Mouse (Mus musculus): ENCODE data around the gene Cdca4. TPM values are rescaled to one million over a fixed set of nuclear protein-coding genes. Genes with fewer than 3 reads are reported as not detected.
"Not testable (repeated sequence)": the region's sequence is repeated elsewhere in the genome, so short reads cannot be mapped to it uniquely, and the experiment has no call there.

Gene Cdca4
- polyA plus RNA-seq, 1 experiment from 2014 or later, result 170 TPM

DNA sequence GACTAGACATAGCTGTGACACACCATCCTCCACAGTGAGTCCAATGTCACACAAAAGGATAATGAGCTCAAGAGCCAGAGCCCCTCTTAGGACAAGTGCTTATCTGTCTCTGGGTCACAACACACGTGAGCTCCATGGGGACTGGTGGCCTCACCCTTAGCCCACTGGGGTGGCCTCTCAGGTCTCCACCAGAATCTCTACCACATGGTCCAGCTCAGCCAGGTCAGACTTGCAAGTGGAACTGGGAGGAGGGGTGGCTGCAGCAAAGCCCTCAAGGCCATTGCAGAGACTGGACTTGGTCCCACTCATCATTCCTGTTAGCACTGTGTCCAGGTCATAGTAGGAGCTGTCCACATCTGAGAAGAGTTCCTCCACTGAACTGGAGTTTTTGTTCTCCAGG is 8.0 kb downstream of the Cdca4 start:
- no peak overlapping the region for H3K4me3 ChIP-seq (ENCODE audit: low read depth, low read length)
- no peak overlapping the region for H3K27ac ChIP-seq (ENCODE audit: low read depth, low read length)
- 71% methylated on average over 1 of the region's 1 CpGs for WGBS
- H3K27me3 ChIP-seq (ENCODE audit: control insufficient read depth, insufficient read depth, low read length), result no peaks in the 10 kb centered on the region
- H3K4me2 ChIP-seq (ENCODE audit: low read depth, low read length, severe bottlenecking), result no peak overlapping the region
- H3K9ac ChIP-seq (ENCODE audit: low read length), result no peak overlapping the region
- no peaks in the 10 kb centered on the region for H3K9me3 ChIP-seq (ENCODE audit: control insufficient read depth, low read length)
- H3K36me3 ChIP-seq (ENCODE audit: control insufficient read depth, insufficient read depth, low read length), result peaks cover 18% of the 10 kb centered on the region
- DNase-seq (ENCODE audit: low spot score) (no peak), ATAC-seq (replicated peaks; ENCODE audit: low FRiP score) (no peak)
- no peaks in the 10 kb centered on the region for H3K4me1 ChIP-seq (replicated peaks; ENCODE audit: control insufficient read depth, insufficient read depth, low read length)

DNA sequence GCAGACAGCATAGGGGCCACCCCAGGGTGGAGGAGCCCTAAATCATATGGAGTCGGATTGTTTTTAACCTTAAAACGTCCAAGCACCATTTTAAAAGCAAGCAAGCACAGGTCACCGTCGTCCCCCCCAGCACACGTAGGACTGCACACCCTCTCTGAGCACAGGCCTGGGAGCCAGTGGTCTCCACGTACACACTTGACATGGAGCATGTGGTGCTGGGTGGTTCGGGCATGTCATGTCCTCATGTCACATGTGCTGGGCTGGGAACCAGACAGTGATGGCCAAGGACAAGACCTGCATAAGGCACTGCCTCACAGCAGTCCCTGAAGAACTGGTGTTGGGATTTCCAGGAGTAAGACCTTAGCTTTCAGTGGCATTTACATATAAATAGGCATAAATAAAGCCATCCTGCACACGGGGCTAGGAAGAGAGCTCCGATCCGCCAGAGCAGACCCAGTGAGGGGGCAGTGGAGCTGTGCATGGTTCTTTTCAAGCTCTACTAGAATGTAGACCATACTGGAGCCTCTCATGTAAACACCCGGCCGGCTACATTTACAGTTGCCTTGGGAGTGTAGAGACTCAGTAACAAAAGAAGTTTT is 8.7 kb downstream of the Cdca4 start:
- ATAC-seq (replicated peaks; ENCODE audit: low FRiP score), result no peak
- 80% methylated on average over 12 of the region's 12 CpGs for WGBS
- peaks cover 18% of the 10 kb centered on the region for H3K36me3 ChIP-seq (ENCODE audit: control insufficient read depth, insufficient read depth, low read length)

DNA sequence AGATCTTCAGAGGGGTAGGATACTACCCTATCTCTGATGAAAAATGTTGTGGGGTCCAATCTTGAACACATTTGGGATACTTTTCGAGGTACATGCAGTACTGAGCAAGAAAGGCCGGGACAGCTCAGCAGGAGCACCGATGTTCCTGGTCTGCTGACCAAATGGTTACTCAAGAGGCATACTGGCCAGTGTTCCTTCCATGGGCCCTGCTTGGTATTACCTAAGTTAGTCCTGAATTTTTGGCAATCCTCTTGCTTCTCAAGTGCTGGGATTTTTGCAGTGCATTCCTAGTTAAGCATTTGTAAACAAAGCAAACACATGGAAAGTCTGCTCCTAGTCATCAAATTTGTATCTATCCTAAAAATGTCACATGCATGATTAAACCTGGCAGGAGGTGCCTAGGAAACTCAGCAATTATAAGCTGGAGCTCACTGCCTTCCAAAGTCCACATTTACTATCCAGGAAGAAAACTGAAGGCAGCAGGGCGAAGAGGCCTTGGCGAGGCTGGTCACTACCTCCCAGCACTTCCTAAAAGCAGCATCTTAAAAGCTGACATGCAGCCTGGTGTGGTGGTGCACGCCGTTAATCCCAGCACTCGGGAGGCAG is 10.1 kb downstream of the Cdca4 start:
- Histone ChIP-seq H3K9ac (ENCODE audit: low read length) (no peak overlapping the region), H3K4me2 (ENCODE audit: low read depth, low read length, severe bottlenecking) (no peak overlapping the region), H3K36me3 (ENCODE audit: control insufficient read depth, insufficient read depth, low read length) (peaks cover 18% of the 10 kb centered on the region), H3K4me3 (ENCODE audit: low read depth, low read length) (no peak overlapping the region), H3K4me1 (replicated peaks; ENCODE audit: control insufficient read depth, insufficient read depth, low read length) (no peaks in the 10 kb centered on the region), H3K27me3 (ENCODE audit: control insufficient read depth, insufficient read depth, low read length) (no peaks in the 10 kb centered on the region), H3K9me3 (ENCODE audit: control insufficient read depth, low read length) (no peaks in the 10 kb centered on the region), H3K27ac (ENCODE audit: low read depth, low read length) (no peak overlapping the region)
- 94% methylated on average over 8 of the region's 8 CpGs for WGBS
- DNase-seq (ENCODE audit: low spot score) (no peak), ATAC-seq (replicated peaks; ENCODE audit: low FRiP score) (no peak)

More for the DNA sequence above, 8.7 kb downstream of the Cdca4 start:
- Histone ChIP-seq H3K9me3 (ENCODE audit: control insufficient read depth, low read length) (no peaks in the 10 kb centered on the region), H3K27me3 (ENCODE audit: control insufficient read depth, insufficient read depth, low read length) (no peaks in the 10 kb centered on the region), H3K4me2 (ENCODE audit: low read depth, low read length, severe bottlenecking) (no peak overlapping the region), H3K9ac (ENCODE audit: low read length) (no peak overlapping the region), H3K27ac (ENCODE audit: low read depth, low read length) (no peak overlapping the region), H3K4me3 (ENCODE audit: low read depth, low read length) (no peak overlapping the region), H3K4me1 (replicated peaks; ENCODE audit: control insufficient read depth, insufficient read depth, low read length) (no peaks in the 10 kb centered on the region)
- DNase-seq (ENCODE audit: low spot score), result no peak

DNA sequence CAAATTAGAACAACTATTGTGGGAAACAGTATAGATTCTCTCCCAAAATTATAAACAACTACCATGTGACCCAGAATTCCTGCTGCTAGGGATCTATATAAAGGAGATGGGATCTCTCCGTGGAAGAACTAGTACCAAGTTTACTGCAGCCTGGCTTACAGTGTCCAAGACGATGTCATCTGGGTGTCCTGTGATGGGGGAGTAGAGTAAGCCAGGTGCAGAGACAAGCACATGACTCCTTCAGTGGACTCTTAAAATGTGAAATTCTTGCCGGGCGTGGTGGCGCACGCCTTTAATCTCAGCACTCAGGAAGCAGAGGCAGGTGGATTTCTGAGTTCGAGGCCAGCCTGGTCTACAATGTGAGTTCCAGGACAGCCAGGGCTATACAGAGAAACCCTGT is 12.4 kb downstream of the Cdca4 start:
- H3K9me3 ChIP-seq (ENCODE audit: control insufficient read depth, low read length); H3K4me3 ChIP-seq (ENCODE audit: low read depth, low read length); H3K4me2 ChIP-seq (ENCODE audit: low read depth, low read length, severe bottlenecking); H3K9ac ChIP-seq (ENCODE audit: low read length); ATAC-seq (replicated peaks; ENCODE audit: low FRiP score); H3K27ac ChIP-seq (ENCODE audit: low read depth, low read length); DNase-seq (ENCODE audit: low spot score); H3K27me3 ChIP-seq (ENCODE audit: control insufficient read depth, insufficient read depth, low read length); H3K4me1 ChIP-seq (replicated peaks; ENCODE audit: control insufficient read depth, insufficient read depth, low read length): not testable (repeated sequence)
- WGBS, result 86% methylated on average over 7 of the region's 7 CpGs
- peaks cover 18% of the 10 kb centered on the region for H3K36me3 ChIP-seq (ENCODE audit: control insufficient read depth, insufficient read depth, low read length)

DNA sequence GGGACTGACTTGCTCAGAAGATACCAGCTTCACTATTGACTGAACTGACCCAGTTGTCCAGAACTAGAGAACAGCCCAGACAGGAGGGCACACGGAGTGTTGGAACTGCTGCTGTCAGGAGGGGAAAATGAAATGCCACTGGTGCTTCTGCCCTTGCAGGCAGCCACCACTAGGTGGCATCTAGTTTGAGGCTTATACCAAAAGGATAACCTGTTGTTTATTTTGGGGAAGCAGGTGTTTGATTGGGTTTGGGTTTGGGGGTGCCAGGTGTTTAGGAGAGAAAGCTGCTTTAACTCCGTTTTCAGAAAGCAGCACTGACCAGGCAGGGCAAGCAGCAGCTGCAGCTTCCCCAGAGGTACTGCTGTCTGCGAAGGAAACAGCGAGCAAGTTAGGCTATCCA is 12.9 kb downstream of the Cdca4 start:
- DNase-seq (ENCODE audit: low spot score) (no peak), ATAC-seq (replicated peaks; ENCODE audit: low FRiP score) (no peak)
- no peak overlapping the region for H3K9ac ChIP-seq (ENCODE audit: low read length)
- H3K4me3 ChIP-seq (ENCODE audit: low read depth, low read length), result no peak overlapping the region
- no peak overlapping the region for H3K4me2 ChIP-seq (ENCODE audit: low read depth, low read length, severe bottlenecking)
- H3K4me1 ChIP-seq (replicated peaks; ENCODE audit: control insufficient read depth, insufficient read depth, low read length), result no peaks in the 10 kb centered on the region
- H3K27me3 ChIP-seq (ENCODE audit: control insufficient read depth, insufficient read depth, low read length), result no peaks in the 10 kb centered on the region
- no peaks in the 10 kb centered on the region for H3K9me3 ChIP-seq (ENCODE audit: control insufficient read depth, low read length)
- WGBS, result 63% methylated on average over 4 of the region's 4 CpGs
- H3K27ac ChIP-seq (ENCODE audit: low read depth, low read length), result no peak overlapping the region
- peaks cover 15% of the 10 kb centered on the region for H3K36me3 ChIP-seq (ENCODE audit: control insufficient read depth, insufficient read depth, low read length)

DNA sequence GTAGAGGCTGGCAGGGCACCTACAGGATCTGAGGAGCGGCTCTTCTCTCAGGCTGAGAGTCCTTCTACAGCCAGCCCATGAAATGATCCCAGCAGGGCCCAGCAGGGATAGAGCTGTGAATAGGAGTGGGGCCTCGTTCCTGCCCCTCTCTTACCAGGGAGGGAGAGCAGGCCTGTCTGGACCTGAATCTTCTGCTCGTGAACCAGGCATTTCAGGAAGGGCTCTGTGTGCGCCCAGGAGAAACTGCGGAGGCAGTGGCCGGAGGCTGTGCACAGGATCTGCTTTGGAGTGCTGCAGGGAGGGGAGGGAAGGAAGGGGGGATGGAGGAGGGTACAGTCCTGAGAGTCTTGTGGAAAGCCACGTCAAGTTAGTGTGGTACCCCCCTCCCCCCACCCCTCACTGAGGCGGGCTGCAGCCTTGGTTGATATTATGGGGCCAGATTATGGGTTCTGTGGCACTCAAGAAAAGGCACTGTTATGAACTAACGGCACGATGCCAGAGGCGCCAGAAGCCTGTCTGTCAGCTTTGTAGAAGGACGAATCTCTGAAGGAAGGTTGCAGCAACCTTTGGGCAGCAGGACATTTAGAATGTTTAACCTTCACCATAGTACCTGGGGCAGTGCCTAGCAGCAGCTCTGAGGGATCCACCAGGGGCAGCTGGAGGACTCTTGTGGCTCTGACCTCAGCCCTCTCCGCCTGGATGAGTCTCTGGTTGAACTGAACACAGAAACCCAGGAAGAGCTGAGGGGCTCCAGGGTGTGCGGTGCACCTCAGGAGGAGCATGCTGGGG is 14.3 kb downstream of the Cdca4 start:
- Histone ChIP-seq H3K36me3 (ENCODE audit: control insufficient read depth, insufficient read depth, low read length) (peaks cover 4% of the 10 kb centered on the region), H3K9me3 (ENCODE audit: control insufficient read depth, low read length) (no peaks in the 10 kb centered on the region), H3K4me2 (ENCODE audit: low read depth, low read length, severe bottlenecking) (no peak overlapping the region), H3K4me1 (replicated peaks; ENCODE audit: control insufficient read depth, insufficient read depth, low read length) (no peaks in the 10 kb centered on the region; the same call in 1 of the 2 replicates), H3K27ac (ENCODE audit: low read depth, low read length) (no peak overlapping the region), H3K27me3 (ENCODE audit: control insufficient read depth, insufficient read depth, low read length) (no peaks in the 10 kb centered on the region), H3K9ac (ENCODE audit: low read length) (no peak overlapping the region), H3K4me3 (ENCODE audit: low read depth, low read length) (no peak overlapping the region)
- no peak for ATAC-seq (replicated peaks; ENCODE audit: low FRiP score)
- 82% methylated on average over 14 of the region's 14 CpGs for WGBS
- DNase-seq (ENCODE audit: low spot score), result no peak

DNA sequence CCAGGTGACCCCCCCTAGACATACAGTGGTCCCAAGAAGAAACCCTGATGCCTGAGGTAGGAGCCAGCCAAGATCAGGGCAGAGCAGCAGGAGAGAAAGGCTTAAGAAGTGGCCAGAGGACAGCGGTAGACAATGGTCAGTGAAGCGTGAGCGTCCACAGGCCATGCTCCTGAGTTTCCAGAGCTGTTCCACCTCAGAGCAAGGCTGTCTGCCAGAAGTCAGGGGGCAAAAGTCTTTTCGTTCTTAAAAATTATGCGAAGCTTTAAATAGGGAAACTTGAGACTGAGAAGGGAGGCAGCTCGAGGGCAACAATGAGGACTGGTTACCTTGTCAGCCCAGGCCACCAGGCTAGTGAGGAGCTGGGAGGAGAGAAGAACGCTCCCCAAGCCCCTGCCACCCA is 15.9 kb downstream of the Cdca4 start:
- Histone ChIP-seq H3K4me3 (ENCODE audit: low read depth, low read length) (no peak overlapping the region), H3K9ac (ENCODE audit: low read length) (no peak overlapping the region), H3K4me2 (ENCODE audit: low read depth, low read length, severe bottlenecking) (no peak overlapping the region), H3K27ac (ENCODE audit: low read depth, low read length) (no peak overlapping the region), H3K27me3 (ENCODE audit: control insufficient read depth, insufficient read depth, low read length) (no peaks in the 10 kb centered on the region), H3K36me3 (ENCODE audit: control insufficient read depth, insufficient read depth, low read length) (peaks cover under 1% of the 10 kb centered on the region; the same call in 1 of the 2 replicates), H3K9me3 (ENCODE audit: control insufficient read depth, low read length) (no peaks in the 10 kb centered on the region), H3K4me1 (replicated peaks; ENCODE audit: control insufficient read depth, insufficient read depth, low read length) (peaks cover 8% of the 10 kb centered on the region)
- DNase-seq (ENCODE audit: low spot score) (no peak), ATAC-seq (replicated peaks; ENCODE audit: low FRiP score) (no peak)
- 89% methylated on average over 7 of the region's 7 CpGs for WGBS

DNA sequence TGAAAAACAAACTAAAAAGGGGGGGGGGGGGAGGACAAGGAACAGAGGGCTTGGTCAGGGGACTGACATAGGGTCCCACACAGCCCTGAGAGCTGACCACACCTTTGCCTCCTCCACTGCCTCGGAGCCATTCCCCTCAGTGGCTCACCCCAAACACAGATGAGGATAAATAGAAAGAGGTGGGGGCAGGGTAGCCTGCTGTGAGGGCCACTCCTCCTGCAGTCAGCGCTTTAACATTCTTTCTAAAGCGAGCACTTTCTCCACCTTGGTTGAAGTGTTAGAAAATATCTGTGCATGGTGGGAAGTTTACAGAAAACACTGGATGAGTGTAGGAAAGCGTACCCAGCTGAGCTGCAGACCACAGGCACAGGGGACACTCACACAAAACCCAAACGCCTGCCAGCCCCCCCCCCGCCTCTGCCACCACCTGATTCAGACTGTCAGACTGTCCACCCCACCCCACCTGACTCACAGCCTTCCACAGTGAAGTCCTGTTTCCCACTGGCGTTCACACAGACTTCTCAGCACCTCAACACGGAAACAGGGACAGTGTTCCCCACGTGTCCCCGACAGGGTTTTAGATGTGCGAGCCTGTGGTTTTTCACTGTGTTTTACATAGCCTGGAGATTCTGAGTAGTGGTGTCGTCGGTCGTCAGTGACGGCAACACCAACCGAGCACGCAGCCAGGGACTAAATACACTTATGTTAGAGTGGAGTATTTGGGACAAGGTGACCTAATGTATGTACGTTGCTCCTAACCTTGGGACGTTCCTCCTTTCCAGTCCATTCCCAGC is 18.9 kb downstream of the Cdca4 start:
- no peak for ATAC-seq (replicated peaks; ENCODE audit: low FRiP score)
- Histone ChIP-seq H3K4me1 (replicated peaks; ENCODE audit: control insufficient read depth, insufficient read depth, low read length) (peaks cover 10% of the 10 kb centered on the region), H3K27ac (ENCODE audit: low read depth, low read length) (no peak overlapping the region), H3K36me3 (ENCODE audit: control insufficient read depth, insufficient read depth, low read length) (no peaks in the 10 kb centered on the region), H3K4me3 (ENCODE audit: low read depth, low read length) (no peak overlapping the region), H3K4me2 (ENCODE audit: low read depth, low read length, severe bottlenecking) (no peak overlapping the region), H3K9me3 (ENCODE audit: control insufficient read depth, low read length) (no peaks in the 10 kb centered on the region), H3K27me3 (ENCODE audit: control insufficient read depth, insufficient read depth, low read length) (no peaks in the 10 kb centered on the region), H3K9ac (ENCODE audit: low read length) (no peak overlapping the region; the same call in 1 of the 2 replicates)
- no peak for DNase-seq (ENCODE audit: low spot score)
- 68% methylated on average over 19 of the region's 19 CpGs for WGBS
